Mouse (Mus musculus) frontal cortex, postnatal 10 days (tissue): Measurements from ENCODE around the gene Spsb1.

Experiments used
- DNase-seq, 2 experiments: peaks; one replicate each; pipeline ENCODE4 v3.0.0; 2022; ENCODE audit warnings: low spot score in 2 of 2, mixed read lengths in 1 of 2

The Spsb1 gene

GRCm38 (mm10) chr4:149952201-149952600 lies 2.6 kb downstream of the Spsb1 start:
- DNase-seq, result no peak

GRCm38 (mm10) chr4:149951201-149951600 lies 3.6 kb downstream of the Spsb1 start:
- no peak for DNase-seq

DNA sequence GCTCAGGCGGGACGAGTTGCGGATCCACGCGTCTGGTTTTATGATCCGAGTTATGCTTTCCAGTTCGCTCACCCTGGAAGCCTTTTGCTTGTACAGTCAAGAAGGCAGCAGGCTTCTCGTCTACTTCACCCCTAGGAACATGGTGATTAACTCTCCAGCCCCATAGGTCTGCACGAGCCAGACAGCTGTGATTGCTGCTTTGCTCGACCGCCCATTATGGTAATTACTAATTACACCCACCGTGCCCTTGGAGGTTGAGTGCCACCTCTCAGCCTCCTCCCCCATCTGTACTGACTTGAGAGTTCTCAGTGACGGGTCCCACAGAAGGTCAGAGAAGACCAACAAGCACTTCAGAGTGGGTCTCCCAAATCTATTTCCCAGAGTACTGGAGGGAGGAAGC lies 5.2 kb downstream of the Spsb1 start:
- no peak for DNase-seq

- DNase-seq, result no peak
Observed at GRCm38 (mm10) chr4:149948119-149948518, 6.7 kb downstream of the Spsb1 start.

DNA sequence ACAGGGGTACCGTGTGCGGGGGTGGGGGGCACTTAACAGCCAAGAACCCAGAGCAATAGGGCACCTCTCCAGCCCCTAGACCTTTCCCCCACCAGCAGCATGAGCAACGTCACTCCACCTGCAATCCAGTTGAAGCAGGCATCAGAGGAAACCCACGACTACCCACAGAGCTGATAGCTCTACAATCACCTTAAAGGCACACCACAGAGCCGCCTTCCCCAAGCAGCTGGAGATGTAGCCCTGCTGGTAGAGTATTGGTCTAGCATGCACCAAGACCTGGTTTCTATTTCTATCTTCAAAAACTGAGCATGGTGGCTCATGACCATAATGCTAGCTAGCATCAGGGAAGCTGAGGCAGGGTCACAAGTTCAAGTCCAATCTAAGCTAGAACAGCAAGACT lies 7.4 kb downstream of the Spsb1 start:
- no peak for DNase-seq

- no peak for DNase-seq
Observed at GRCm38 (mm10) chr4:149945194-149945593, 9.6 kb downstream of the Spsb1 start.

DNA sequence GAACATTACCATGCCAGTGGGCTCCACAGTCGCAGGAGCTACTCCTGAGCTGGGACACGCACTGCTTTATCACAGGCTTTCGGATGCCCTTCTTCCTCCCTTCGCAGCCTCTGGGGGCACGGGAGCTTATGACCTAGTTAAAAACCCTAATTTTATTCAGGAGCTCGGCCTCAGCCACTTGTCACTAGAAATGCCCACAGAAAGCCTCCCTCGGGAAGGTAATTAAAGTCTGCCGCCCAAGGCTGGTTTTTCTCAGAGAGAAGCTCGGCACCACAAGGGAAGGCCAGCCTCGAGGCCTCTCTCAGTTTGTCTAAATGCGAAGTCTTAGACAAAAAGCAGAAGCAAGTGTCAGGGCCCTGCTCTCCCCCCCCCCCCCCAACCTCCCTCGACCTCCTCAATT lies 10.6 kb downstream of the Spsb1 start:
- no peak for DNase-seq

- DNase-seq, result no peak
Observed at GRCm38 (mm10) chr4:149942831-149943741, 11.8 kb downstream of the Spsb1 start.

DNA sequence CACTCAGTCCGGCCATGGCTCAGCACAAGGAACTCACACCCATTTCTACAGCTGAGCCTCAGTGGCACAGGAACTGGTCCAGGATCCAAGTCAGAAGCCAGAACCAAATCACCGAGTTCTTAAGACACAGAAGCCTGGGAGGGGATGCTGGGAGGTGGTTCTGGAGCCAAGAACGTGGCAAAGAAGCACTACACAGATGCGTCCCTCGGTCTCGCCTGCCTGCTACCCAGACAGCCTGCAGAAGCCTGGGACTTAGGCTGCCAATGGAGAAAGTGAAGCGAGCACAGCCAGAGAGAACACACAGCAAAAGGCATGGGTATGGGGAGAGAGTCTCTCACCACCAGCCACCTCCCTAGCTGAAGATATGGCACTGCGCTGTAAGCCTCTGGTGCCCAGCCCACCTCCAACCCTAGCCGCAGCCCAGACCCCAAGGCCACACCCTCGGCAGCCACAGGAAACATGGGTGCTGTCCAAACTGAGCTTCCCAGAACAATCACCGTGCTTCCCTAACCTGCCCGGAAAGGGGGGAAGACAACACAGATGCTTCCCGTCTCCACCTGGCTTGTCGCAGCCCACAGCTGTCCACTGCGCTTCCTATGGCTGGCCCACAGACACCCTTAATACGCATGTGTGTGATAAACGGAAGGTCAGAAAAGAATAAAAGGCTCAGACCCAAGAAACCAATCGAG lies 13.6 kb downstream of the Spsb1 start:
- no peak for DNase-seq

- DNase-seq, result no peak
Observed at GRCm38 (mm10) chr4:149938701-149939100, 16.1 kb downstream of the Spsb1 start.

- DNase-seq, result no peak
Observed at GRCm38 (mm10) chr4:149936921-149937320, 17.9 kb downstream of the Spsb1 start.

- no peak for DNase-seq
Observed at GRCm38 (mm10) chr4:149935470-149935869, 19.4 kb downstream of the Spsb1 start.

GRCm38 (mm10) chr4:149933519-149934245 lies 21.2 kb downstream of the Spsb1 start:
- DNase-seq, result no peak

GRCm38 (mm10) chr4:149933025-149933424 lies 21.8 kb downstream of the Spsb1 start:
- DNase-seq, result no peak

DNA sequence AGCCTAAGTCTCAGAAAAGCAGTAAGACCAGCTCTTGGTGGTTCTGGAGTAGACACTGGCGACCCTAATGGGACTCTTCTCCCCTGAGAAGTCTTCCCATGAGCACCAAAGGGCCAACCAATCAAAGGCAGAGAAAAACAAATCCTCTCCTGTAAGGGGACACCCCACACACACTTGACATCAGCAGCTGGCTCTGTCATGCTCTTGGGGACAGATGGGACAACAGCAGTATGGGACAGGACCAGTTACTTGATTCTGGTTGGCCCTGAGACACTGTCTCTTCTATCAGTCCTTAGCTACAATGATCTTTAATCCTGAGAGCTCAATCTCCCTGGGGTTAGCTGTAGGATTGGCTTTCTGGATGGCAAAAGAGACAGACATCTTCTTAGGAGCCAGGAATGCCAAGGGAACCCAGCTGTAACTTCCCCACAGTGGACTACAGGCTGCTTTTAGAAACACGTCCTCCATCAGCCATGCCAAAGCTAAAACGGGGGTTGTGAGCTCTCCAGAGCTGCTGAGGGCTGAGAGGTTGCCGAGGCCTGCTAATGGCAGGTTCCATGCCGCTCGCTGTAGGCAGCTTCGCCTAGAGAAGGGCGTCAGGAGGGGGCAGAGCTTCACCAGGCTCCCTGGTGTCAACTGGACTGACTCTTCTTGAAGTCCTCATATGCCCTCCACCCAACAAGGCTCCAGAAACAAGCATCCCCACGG lies 22.6 kb downstream of the Spsb1 start:
- DNase-seq, result no peak

DNA sequence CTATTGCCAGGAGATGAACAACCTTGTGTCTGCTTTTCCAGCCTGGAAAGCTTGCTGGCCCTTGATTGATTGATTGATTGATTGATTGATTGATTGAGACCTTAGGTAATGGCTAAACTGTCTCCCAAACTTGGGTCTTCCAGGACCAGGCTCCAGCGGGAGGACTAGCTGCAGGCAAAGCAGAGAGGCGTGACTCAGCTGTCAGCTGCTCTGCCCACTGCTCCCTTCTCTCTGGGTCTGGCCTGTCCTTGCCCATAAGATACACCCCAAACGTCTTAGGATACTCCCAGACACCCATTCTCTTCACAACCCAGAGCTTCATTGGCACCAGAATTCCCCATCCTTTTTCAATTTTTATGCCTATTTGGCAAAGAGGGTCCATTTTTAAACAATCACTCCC lies 24.1 kb downstream of the Spsb1 start:
- no peak for DNase-seq

DNA sequence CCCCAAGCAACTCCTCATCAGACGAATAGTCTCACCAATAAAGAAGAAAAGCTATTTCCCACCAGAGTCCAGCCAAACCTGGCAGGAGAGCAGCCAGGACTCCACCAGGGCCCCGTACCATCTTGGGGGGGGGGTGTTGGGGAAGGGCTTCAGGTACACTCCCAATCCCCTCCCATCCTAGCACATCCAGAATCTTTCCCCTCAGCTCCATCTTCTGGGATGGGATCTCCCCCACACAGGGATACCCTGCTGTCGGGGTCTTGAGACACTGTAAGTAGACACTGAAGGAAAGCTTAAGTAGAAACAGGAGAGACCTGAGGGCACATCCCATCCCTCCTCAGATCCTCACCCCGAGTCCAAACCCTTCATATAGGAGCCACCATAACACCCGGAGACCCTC lies 31.8 kb downstream of the Spsb1 start:
- DNase-seq, result no peak

DNA sequence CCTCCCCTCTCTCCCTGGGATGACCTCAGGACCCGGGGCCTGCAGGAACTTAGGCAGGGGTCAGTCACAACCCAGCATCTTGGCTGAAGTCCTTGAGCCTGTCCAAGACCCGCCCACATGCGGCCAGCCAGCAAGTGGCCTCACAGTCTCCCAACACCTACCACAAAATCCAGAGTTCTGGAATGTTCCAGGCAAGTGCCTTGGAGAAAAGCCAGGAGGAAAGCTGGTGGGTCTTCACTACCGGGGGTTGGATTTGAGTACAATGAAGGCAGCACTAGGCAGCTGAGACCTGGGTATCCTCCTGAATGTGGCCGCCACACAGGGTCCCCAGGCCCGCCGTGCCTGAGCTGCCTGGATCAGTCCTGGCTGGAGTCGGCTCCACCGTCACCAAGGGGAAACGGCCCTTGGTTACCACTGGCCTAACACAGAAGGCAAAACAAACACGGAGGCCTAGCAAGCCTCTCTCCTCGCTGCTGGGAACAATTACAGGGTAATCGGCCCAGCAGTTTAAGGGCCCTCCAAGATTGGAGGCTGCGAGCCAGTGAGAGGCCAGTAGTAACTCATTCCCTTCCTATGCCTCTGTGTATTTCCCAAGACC lies 32.6 kb downstream of the Spsb1 start:
- DNase-seq, result no peak

GRCm38 (mm10) chr4:149920886-149921285 lies 34.0 kb downstream of the Spsb1 start:
- no peak for DNase-seq

DNA sequence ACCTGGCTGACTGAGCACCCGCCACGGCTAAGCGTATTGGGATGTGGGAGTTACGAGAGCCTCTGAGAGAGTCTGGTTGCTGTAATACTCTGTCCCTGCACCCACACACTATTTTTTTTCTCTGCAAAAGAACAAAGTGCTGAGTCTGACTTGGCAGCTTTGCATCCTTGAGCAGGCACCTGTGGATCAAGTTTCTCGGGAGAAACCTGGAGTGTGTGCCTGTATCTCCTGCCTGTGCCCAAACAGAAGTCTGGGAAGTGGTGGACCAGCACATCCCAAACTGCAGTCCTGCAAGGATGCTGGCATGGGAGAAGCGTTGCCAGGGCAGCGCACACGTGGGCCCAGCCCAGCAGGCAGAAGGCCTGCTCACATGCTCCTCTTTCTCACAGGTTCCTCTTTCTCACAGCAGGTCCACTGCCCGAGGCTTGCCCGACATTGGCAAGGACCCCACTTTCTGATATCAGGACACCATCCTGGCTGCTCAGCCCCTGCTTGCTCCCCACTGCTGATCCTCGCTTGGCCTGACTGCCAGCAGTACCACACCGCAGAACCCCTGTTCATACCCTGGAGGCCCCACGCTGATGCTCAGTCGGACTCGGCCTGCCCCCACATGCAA lies 36.3 kb downstream of the Spsb1 start:
- no peak for DNase-seq

GRCm38 (mm10) chr4:149916831-149917230 lies 38.0 kb downstream of the Spsb1 start:
- DNase-seq, result no peak
